Mouse (Mus musculus) lung, postnatal 10 days (tissue): ENCODE results near the gene Acoxl.
"Not testable (repeated sequence)": the region's sequence is repeated elsewhere in the genome, so short reads cannot be mapped to it uniquely, and the experiment has no call there.

ENCODE experiments used
- DNase-seq: peaks from one replicate; pipeline ENCODE4 v3.0.0; 2021

The Acoxl gene

GRCm38 (mm10) chr2:128085481-128085880 lies 246.8 kb downstream of the Acoxl start:
- DNase-seq = no peak

- no peak for DNase-seq
Measured at GRCm38 (mm10) chr2:128086301-128086886, 247.7 kb downstream of the Acoxl start.

- DNase-seq = no peak
Measured at GRCm38 (mm10) chr2:128086996-128087526, 248.4 kb downstream of the Acoxl start.

GRCm38 (mm10) chr2:128087798-128088545 lies 249.3 kb downstream of the Acoxl start:
- no peak for DNase-seq

GRCm38 (mm10) chr2:128090283-128090885 lies 251.7 kb downstream of the Acoxl start:
- DNase-seq = no peak

- no peak for DNase-seq
Measured at GRCm38 (mm10) chr2:128091431-128092369, 253.0 kb downstream of the Acoxl start.

- no peak for DNase-seq
Measured at GRCm38 (mm10) chr2:128092451-128092850, 253.8 kb downstream of the Acoxl start.

GRCm38 (mm10) chr2:128094196-128094595 lies 255.5 kb downstream of the Acoxl start:
- DNase-seq = no peak

- DNase-seq = no peak
Measured at GRCm38 (mm10) chr2:128094602-128095001, 255.9 kb downstream of the Acoxl start.

GRCm38 (mm10) chr2:128095270-128095669 lies 256.6 kb downstream of the Acoxl start:
- no peak for DNase-seq

GRCm38 (mm10) chr2:128096070-128096469 lies 257.4 kb downstream of the Acoxl start:
- DNase-seq = no peak

GRCm38 (mm10) chr2:128098118-128098517 lies 259.4 kb downstream of the Acoxl start:
- DNase-seq = not testable (repeated sequence)

- no peak for DNase-seq
Measured at GRCm38 (mm10) chr2:128102086-128102485, 263.4 kb downstream of the Acoxl start.

- DNase-seq = no peak
Measured at GRCm38 (mm10) chr2:128104815-128105214, 266.1 kb downstream of the Acoxl start.

- no peak for DNase-seq
Measured at GRCm38 (mm10) chr2:128105651-128106050, 267.0 kb downstream of the Acoxl start.

GRCm38 (mm10) chr2:128111537-128111936 lies 272.9 kb downstream of the Acoxl start:
- DNase-seq = no peak

GRCm38 (mm10) chr2:128114621-128115020 lies 275.9 kb downstream of the Acoxl start:
- DNase-seq = no peak

GRCm38 (mm10) chr2:128115579-128115978 lies 276.9 kb downstream of the Acoxl start:
- no peak for DNase-seq

GRCm38 (mm10) chr2:128117605-128118004 lies 278.9 kb downstream of the Acoxl start:
- no peak for DNase-seq

- no peak for DNase-seq
Measured at GRCm38 (mm10) chr2:128118971-128119370, 280.3 kb downstream of the Acoxl start.

GRCm38 (mm10) chr2:128122491-128122890 lies 283.8 kb downstream of the Acoxl start:
- DNase-seq = peak; percentile 82

- peak; percentile 43 for DNase-seq
Measured at GRCm38 (mm10) chr2:128122891-128123771, 284.5 kb downstream of the Acoxl start.
